Mouse (Mus musculus) embryonic facial prominence, embryonic 11.5 days (tissue): ENCODE data around the gene Tmem212. TPM values are rescaled to one million over a fixed set of nuclear protein-coding genes. Genes with fewer than 3 reads are reported as not detected.

Experiments
- ATAC-seq: fragments of 200-750 bp; cut with Nextera tagmentation; replicated peaks from 2 replicates; pipeline ENCODE4 v1.8.0; 2017; ENCODE audit warnings: low read depth; ENCODE audit not compliant: insufficient number of reproducible peaks, low FRiP score, low TSS enrichment
- DNase-seq: peaks from one replicate; pipeline ENCODE4 v3.0.0-alpha.2; 2015; ENCODE audit warnings: low spot score
- H3K27ac ChIP-seq: fragments of 300-500 bp; sonication (generic); replicated peaks from 2 replicates; pipeline ENCODE4 v1.5.1; 2014; ENCODE audit warnings: mild to moderate bottlenecking, low read depth, low read length, control low read depth
- H3K27me3 ChIP-seq: fragments of 300-500 bp; sonication (generic); 2 replicates; pipeline ENCODE4 v1.6.1; 2014; ENCODE audit warnings: mild to moderate bottlenecking, low read length, moderate library complexity, mixed read lengths; ENCODE audit not compliant: control insufficient read depth, insufficient read depth
- H3K36me3 ChIP-seq: fragments of 300-500 bp; sonication (generic); replicated peaks from 2 replicates; pipeline ENCODE4 v1.6.1; 2014; ENCODE audit warnings: low read depth, mild to moderate bottlenecking, low read length, moderate library complexity, mixed read lengths; ENCODE audit not compliant: control insufficient read depth, insufficient read depth
- H3K4me1 ChIP-seq: fragments of 300-500 bp; sonication (generic); 2 replicates; pipeline ENCODE4 v1.6.1; 2014; ENCODE audit warnings: low read length, mixed read lengths; ENCODE audit not compliant: control insufficient read depth, insufficient read depth
- H3K4me2 ChIP-seq: fragments of 300-500 bp; sonication (generic); 2 replicates; pipeline ENCODE4 v1.6.1; 2014; ENCODE audit warnings: low read depth, mild to moderate bottlenecking, control low read depth, low read length, moderate library complexity
- H3K4me3 ChIP-seq: fragments of 300-500 bp; sonication (generic); 2 replicates; pipeline ENCODE4 v1.5.1; 2014; ENCODE audit warnings: low read depth, low read length, control low read depth
- H3K9ac ChIP-seq: fragments of 300-500 bp; sonication (generic); replicated peaks from 2 replicates; pipeline ENCODE4 v1.6.1; 2014; ENCODE audit warnings: mild to moderate bottlenecking, control low read depth, low read length
- H3K9me3 ChIP-seq: fragments of 300-500 bp; sonication (generic); replicated peaks from 2 replicates; pipeline ENCODE4 v1.6.1; 2016; ENCODE audit warnings: mild to moderate bottlenecking, low read length, inconsistent platforms, mixed read lengths; ENCODE audit not compliant: control insufficient read depth
- WGBS: fragments of 180-500 bp; shearing (Covaris S2); extraction: QIAGEN DNeasy Blood & Tissue Kit; methylation state at CpG from one replicate; pipeline ENCODE4 v1.1.7; 2014; 5-methylcytosine and 5-hydroxymethylcytosine counted together
- polyA plus RNA-seq: library from polyadenylated mRNA; unstranded; fragments of >200 nt; fragmentation: Nextera tagmentation; extraction: Ambion mirVana; gene quantifications from 2 replicates; pipeline ENCODE4 v1.2.1, GENCODE M21; 2014

The Tmem212 gene
- polyA plus RNA-seq, 1 experiment from 2014 or later: not detected

DNA sequence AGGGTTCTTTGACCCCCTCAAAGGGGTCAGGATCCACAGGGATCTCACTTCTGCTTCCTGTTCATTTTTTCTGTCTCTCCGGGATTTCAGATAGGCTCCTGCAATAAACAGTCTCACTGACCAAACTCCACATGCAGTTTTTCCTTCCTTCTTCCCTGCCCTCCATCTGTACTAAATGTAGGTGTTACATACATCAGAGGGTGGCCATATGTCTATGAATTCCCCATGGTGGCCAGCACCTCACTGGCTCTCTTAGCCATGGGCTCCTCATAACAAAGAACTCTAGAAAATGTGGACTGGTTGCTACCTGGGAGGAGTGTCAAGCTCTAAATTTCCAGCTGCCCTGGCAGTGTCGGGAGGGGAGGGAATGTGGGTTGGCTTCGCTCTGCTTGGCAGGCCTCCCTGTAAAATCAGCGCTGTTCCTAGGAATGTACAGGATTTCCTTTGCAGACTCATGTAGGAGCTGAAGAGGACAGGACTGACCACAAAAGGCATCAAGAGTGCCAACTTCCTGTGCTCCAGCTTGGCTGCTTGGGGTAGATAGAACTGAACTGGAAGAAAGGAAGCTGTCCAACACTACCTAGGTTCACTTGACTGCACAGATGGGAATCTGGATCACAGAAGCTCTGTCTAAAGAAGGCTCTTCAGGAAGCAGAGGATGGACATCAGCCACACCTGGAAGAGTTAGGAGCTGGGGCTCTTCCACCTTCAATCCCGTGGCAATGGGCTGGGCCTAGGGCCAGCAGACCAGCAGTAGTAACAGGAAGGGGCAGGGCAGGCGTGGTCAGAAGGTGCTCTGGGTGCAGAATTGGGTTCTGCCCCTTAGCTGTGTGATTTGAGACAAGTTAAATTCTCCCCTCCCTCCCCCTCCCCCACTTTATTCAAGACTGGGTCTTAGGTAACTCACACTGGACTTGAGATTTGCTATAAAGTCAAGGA lies 14.0 kb downstream of the Tmem212 start:
- DNase-seq: no peak
- Histone ChIP-seq H3K27ac (no peak overlapping the region), H3K4me1 (no peaks in the 10 kb centered on the region), H3K4me2 (no peak overlapping the region), H3K36me3 (no peaks in the 10 kb centered on the region), H3K9ac (no peak overlapping the region), H3K4me3 (no peak overlapping the region), H3K27me3 (no peaks in the 10 kb centered on the region), H3K9me3 (no peaks in the 10 kb centered on the region)
- 74% methylated on average over 6 of the region's 6 CpGs for WGBS
- no peak for ATAC-seq

DNA sequence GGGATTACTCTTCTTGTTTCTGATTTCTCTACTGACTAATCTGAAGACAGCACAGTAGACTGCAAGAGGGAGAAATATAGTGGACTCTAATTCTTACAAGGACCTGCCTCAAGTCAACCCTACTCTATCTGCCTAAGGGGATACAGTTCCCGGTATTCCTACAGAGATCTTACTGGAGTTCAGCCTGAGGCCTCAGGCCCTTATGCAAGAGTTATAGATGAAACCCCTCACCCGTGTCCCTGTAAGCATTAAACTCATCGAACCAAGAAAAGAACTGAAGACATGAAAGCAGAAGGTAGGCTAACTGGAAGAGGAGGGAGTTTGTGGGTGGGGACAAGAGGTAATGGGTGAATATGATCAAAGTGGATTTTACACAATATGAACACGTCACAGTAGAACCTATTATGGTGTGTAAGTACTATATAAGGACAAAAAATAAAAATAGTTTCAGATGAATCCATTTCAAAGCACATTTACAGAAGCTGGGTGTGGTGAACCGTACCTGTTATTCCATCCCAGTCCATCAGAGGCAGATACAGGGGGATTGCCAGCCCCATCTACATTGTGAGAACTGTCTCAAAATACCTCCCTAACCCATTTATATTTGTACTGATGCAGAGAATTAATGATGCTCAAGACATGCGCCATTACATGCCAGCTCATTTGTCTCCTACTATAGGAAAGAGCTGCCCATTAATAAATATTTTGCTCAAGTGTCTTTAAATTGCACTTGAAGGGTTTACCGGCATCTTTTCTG lies 17.1 kb downstream of the Tmem212 start:
- Histone ChIP-seq H3K27ac (no peak overlapping the region), H3K9ac (no peak overlapping the region), H3K4me3 (no peak overlapping the region), H3K4me2 (no peak overlapping the region), H3K27me3 (no peaks in the 10 kb centered on the region), H3K9me3 (no peaks in the 10 kb centered on the region), H3K4me1 (no peaks in the 10 kb centered on the region), H3K36me3 (no peaks in the 10 kb centered on the region)
- ATAC-seq (no peak), DNase-seq (no peak)
- 91% methylated on average over 7 of the region's 7 CpGs for WGBS

DNA sequence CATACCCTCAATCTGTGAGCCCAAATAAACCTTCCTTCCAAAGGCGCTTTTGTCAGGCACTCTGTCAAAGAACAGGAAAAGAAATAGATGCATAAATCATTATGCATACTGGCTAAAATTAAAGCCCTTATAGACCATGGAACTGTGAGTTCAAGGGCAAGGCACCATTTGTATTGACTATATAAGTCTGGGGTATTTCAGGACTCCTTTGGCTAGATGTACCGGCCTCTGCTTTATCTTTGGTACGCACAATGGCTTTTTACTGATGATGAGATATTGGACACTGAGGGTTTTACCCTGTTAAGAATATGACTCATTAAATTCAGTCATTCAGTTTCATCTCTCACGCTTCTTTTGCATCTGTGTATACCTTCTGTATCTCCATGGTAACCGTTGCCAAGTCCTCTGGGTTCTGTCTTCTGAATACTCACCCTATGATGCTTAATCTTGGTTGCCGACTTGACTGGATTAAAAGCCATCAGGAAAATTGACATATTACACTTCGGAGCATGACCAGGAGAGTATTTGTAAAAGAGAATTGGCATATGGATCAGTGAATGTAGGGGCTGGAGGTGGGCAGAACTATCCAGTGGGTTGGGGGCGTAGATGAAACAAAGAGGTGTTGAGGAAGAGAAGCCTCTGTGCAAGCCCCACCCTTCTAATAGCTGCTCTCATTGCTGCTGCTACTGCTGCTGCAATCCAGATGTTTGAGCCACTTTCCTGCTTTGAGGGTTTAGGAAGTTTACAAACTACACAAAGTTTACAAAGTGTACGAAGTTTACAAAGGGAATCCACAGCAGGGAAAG lies 22.7 kb downstream of the Tmem212 start:
- Histone ChIP-seq H3K9ac (no peak overlapping the region), H3K4me3 (no peak overlapping the region), H3K27me3 (no peaks in the 10 kb centered on the region), H3K4me1 (no peaks in the 10 kb centered on the region), H3K27ac (no peak overlapping the region), H3K36me3 (no peaks in the 10 kb centered on the region), H3K9me3 (no peaks in the 10 kb centered on the region), H3K4me2 (no peak overlapping the region)
- DNase-seq: no peak
- 80% methylated on average over 9 of the region's 9 CpGs for WGBS
- ATAC-seq: no peak

DNA sequence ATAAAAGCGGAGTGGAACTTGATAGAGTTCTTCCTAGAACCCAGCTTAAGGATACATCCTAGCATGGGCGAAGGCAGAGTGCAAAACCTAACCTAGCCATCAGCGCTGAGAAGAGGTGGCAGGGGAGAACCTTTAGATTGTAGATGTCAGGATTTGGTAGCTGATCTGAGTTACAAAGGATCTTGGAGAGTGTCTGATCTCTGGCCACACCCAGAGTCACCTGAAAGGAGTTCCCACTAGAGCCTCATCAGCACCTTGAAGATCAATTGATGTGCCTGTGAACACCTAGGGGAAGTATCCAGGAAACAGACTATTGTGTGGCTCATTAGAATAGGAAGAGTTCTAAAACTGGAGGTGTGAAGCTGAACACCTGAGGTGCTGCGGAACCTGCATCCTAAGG lies 23.7 kb downstream of the Tmem212 start:
- Histone ChIP-seq H3K27me3 (no peaks in the 10 kb centered on the region), H3K4me1 (no peaks in the 10 kb centered on the region), H3K9ac (no peak overlapping the region), H3K9me3 (no peaks in the 10 kb centered on the region), H3K27ac (no peak overlapping the region), H3K4me3 (no peak overlapping the region), H3K36me3 (no peaks in the 10 kb centered on the region), H3K4me2 (no peak overlapping the region)
- ATAC-seq (no peak), DNase-seq (no peak)
- 89% methylated on average over 4 of the region's 4 CpGs for WGBS

DNA sequence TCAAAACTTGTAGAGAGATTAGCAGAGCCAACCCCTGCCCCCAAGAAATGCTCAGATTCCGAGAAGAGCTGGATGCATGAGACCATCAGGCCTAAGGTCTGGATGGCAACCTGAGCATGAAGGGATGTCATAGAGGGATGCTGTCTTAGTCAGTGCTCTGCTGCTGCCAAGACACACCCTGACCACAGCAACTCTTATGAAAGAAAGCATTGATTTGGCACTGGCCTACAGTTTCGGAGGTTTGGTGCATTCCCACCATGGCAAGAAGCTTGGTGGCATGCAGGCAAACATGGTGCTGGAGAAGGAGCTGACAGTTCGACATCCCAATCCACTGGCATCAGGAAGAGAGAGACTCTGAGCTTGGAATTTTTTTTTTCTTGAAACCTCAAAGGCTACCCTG lies 24.3 kb downstream of the Tmem212 start:
- H3K4me3 ChIP-seq: no peak overlapping the region
- H3K9ac ChIP-seq: no peak overlapping the region
- no peaks in the 10 kb centered on the region for H3K9me3 ChIP-seq
- no peak overlapping the region for H3K27ac ChIP-seq
- H3K4me2 ChIP-seq: no peak overlapping the region
- H3K4me1 ChIP-seq: no peaks in the 10 kb centered on the region
- DNase-seq (no peak), ATAC-seq (no peak)
- H3K27me3 ChIP-seq: no peaks in the 10 kb centered on the region
- H3K36me3 ChIP-seq: no peaks in the 10 kb centered on the region
- WGBS: 87% methylated on average over 3 of the region's 3 CpGs

DNA sequence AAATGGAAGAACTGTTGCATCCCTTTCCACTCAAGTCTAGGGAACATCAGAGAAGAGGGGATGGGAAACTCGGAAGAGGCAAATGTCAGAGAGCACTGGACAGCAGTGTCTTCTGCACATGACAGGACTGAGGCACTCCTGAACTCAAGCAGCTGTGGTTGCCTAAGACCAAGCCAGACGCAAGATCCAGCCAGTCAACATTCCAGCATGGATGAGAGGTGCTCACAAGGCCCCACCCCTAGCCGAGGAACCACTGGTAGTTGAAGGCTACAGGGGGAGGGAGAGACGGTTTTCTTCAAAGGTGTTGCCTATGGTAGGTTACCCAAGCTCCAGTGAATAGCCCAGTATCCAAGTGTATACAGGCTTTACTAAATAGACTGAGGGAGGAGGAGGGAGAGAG lies 24.8 kb downstream of the Tmem212 start:
- H3K27me3 ChIP-seq: no peaks in the 10 kb centered on the region
- no peaks in the 10 kb centered on the region for H3K36me3 ChIP-seq
- H3K9me3 ChIP-seq: no peaks in the 10 kb centered on the region
- no peak overlapping the region for H3K4me2 ChIP-seq
- 78% methylated on average over 4 of the region's 4 CpGs for WGBS
- no peak overlapping the region for H3K9ac ChIP-seq
- no peak overlapping the region for H3K4me3 ChIP-seq
- ATAC-seq: no peak
- no peak overlapping the region for H3K27ac ChIP-seq
- H3K4me1 ChIP-seq: no peaks in the 10 kb centered on the region
- no peak for DNase-seq

DNA sequence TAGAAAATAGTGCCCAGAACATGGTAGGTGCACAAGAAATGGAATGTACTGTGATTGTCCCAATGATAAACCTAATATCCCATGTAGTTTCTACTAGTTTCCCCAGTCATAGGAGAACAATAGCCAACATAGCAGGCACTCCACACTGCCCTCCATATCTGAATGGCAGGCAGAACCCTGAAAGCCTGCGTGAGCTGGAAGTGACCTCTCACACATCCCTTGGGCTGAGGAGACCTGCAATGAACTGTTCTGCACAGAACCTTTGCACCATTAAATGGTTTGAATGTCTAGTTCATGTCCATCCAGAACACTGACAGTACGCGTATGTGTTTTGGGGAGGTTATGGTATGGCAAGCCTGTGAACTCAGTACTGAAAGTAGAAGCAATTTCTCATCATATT lies 27.5 kb downstream of the Tmem212 start:
- ATAC-seq (no peak), DNase-seq (no peak)
- no peak overlapping the region for H3K4me2 ChIP-seq
- H3K9ac ChIP-seq: no peak overlapping the region
- H3K36me3 ChIP-seq: no peaks in the 10 kb centered on the region
- WGBS: 91% methylated on average over 3 of the region's 3 CpGs
- H3K27me3 ChIP-seq: no peaks in the 10 kb centered on the region
- H3K4me1 ChIP-seq: no peaks in the 10 kb centered on the region
- no peak overlapping the region for H3K4me3 ChIP-seq
- H3K27ac ChIP-seq: no peak overlapping the region
- no peaks in the 10 kb centered on the region for H3K9me3 ChIP-seq
